Mouse (Mus musculus) lung, embryonic 15.5 days (tissue): ENCODE results near the gene Clmn. TPM values are rescaled to one million over a fixed set of nuclear protein-coding genes. Genes with fewer than 3 reads are reported as not detected.
A peak's percentile ranks its signal among the peaks of the same experiment; 100 is the strongest.

Experiments used
- ATAC-seq: fragments of 200-750 bp; cut with Nextera tagmentation; 2 replicates; pipeline ENCODE4 v1.8.0; 2017; ENCODE audit warnings: moderate number of reproducible peaks, borderline replicate concordance; ENCODE audit not compliant: low FRiP score, low TSS enrichment; ENCODE audit errors: extremely low read depth
- H3K27ac ChIP-seq: fragments of 300-500 bp; sonication (generic); 2 replicates; pipeline ENCODE4 v1.5.1; 2015; ENCODE audit warnings: moderate library complexity, mild to moderate bottlenecking, inconsistent platforms
- H3K27me3 ChIP-seq: fragments of 300-500 bp; sonication (generic); 2 replicates; pipeline ENCODE4 v1.6.1; 2015; ENCODE audit warnings: inconsistent platforms
- H3K36me3 ChIP-seq: fragments of 300-500 bp; sonication (generic); 2 replicates; pipeline ENCODE4 v1.6.1; 2015; ENCODE audit warnings: inconsistent platforms
- H3K4me1 ChIP-seq: fragments of 300-500 bp; sonication (generic); 2 replicates; pipeline ENCODE4 v1.6.1; 2015; ENCODE audit warnings: inconsistent platforms
- H3K4me2 ChIP-seq: fragments of 300-500 bp; sonication (generic); 2 replicates; pipeline ENCODE4 v1.6.1; 2015; ENCODE audit warnings: inconsistent platforms, mild to moderate bottlenecking, moderate library complexity
- H3K4me3 ChIP-seq: fragments of 300-500 bp; sonication (generic); 2 replicates; pipeline ENCODE4 v1.5.1; 2015; ENCODE audit warnings: mild to moderate bottlenecking, inconsistent platforms
- H3K9ac ChIP-seq: fragments of 300-500 bp; sonication (generic); 2 replicates; pipeline ENCODE4 v1.6.1; 2015; ENCODE audit warnings: inconsistent platforms
- H3K9me3 ChIP-seq: fragments of 300-500 bp; sonication (generic); 2 replicates; pipeline ENCODE4 v1.6.1; 2016; ENCODE audit warnings: inconsistent platforms
- WGBS: fragments of 180-500 bp; shearing (Covaris S2); methylation state at CpG from one replicate; pipeline ENCODE4 v1.1.7; 2015; 5-methylcytosine and 5-hydroxymethylcytosine counted together
- polyA plus RNA-seq: library from polyadenylated mRNA; unstranded; fragments of >200 nt; fragmentation: Nextera tagmentation; extraction: Ambion mirVana; gene quantifications from 2 replicates; pipeline ENCODE4 v1.2.1, GENCODE M21; 2015

Clmn gene
- polyA plus RNA-seq, 1 experiment from 2014 or later: 3.2 TPM

DNA sequence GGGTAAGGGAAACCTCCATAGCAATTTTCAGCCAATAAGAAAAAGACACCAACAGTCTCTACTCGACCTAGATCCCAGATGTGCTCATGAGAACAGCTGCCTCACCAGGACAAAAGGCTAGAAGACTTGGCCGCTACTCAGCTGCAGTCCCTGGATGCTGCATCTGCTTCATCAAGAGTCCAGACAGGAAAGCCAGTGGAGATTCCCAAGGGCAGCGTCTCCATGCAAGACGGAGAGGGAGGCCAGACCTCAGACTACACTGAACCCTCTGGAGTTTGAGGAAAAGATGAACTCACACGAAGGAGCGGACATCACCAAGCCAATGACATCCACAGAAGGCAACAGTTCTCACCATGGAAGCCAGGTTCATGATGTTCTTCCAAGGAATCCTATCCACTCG is 99.1 kb downstream of the Clmn start:
- no peaks in the 10 kb centered on the region for H3K9me3 ChIP-seq

DNA sequence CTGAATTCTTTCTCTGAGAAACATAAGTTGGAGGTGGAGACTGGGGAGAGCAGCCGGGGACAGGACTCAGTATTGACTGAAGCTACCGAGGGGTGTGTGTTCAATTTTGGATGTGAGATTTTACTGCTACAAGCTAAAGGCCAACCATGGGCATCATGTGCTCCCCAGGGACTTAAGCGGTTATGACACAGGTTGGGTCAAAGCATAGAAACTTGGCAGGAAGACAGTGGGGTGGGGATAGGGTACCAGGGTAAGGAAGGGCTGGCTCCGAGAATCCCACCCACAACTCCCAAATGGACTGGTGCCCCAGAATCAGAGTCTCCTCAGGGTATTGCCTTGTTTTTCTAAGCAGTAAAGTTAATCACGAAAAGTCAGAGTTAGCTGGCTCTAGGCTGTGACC is 99.8 kb downstream of the Clmn start:
- H3K4me1 ChIP-seq: no peaks in the 10 kb centered on the region
- no peaks in the 10 kb centered on the region for H3K27me3 ChIP-seq
- no peaks in the 10 kb centered on the region for H3K36me3 ChIP-seq
- no peak overlapping the region for H3K4me2 ChIP-seq
- no peak overlapping the region for H3K9ac ChIP-seq
- H3K4me3 ChIP-seq: no peak overlapping the region
- no peaks in the 10 kb centered on the region for H3K9me3 ChIP-seq
- WGBS: 72% methylated on average over 5 of the region's 5 CpGs
- no peak overlapping the region for H3K27ac ChIP-seq
- no peak for ATAC-seq

More for the DNA sequence above, 99.1 kb downstream of the Clmn start:
- Histone ChIP-seq H3K36me3 (no peaks in the 10 kb centered on the region), H3K4me3 (no peak overlapping the region), H3K27me3 (no peaks in the 10 kb centered on the region), H3K4me2 (no peak overlapping the region), H3K27ac (no peak overlapping the region), H3K4me1 (no peaks in the 10 kb centered on the region), H3K9ac (no peak overlapping the region)
- WGBS: 82% methylated on average over 7 of the region's 7 CpGs
- ATAC-seq: no peak

DNA sequence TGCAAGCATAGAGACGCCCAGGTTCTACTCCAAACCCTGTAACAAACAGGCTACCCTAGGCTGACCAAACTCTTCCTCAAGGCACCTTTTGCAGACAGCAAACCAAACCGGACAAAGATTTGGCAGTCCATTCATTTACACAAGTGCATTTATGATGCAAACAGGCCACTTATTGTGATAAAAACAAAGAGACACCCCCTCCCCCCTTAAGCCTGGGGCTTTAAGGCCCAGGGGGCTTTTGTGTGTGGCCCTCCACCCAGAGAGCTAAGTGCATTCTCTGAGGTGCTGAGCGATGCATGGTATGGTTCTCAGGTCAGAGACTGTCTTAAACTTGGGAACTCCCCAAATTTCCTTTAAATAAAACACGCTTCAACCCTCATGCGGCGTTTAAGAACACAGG is 101.0 kb downstream of the Clmn start:
- Histone ChIP-seq H3K9me3 (no peaks in the 10 kb centered on the region), H3K4me3 (no peak overlapping the region), H3K4me2 (no peak overlapping the region), H3K36me3 (no peaks in the 10 kb centered on the region), H3K27me3 (no peaks in the 10 kb centered on the region), H3K4me1 (no peaks in the 10 kb centered on the region), H3K27ac (no peak overlapping the region), H3K9ac (no peak overlapping the region)
- 79% methylated on average over 6 of the region's 6 CpGs for WGBS
- no peak for ATAC-seq

DNA sequence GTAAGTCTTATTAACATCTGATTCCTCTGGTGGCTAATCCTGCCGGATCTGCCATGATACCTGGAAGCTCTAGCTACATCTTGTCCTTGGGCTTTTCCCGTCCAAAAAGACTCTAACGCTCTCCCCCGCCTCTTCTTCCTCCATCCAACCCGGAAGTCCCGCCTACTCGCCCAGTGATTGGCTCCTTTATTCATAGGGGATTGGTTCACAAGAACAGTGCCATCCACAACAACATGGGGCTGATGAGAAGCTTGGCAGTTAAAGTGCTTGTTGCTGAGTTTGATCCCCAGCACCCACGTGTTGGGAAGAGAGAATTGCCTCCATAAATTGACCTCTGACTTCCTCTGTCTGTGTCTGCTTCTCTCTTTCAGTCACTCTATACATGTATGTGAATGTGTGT is 103.5 kb downstream of the Clmn start:
- Histone ChIP-seq H3K27ac (no peak overlapping the region), H3K27me3 (no peaks in the 10 kb centered on the region), H3K9me3 (no peaks in the 10 kb centered on the region), H3K9ac (no peak overlapping the region), H3K36me3 (no peaks in the 10 kb centered on the region), H3K4me3 (no peak overlapping the region), H3K4me2 (no peak overlapping the region), H3K4me1 (no peaks in the 10 kb centered on the region)
- no peak for ATAC-seq
- WGBS: 75% methylated on average over 8 of the region's 8 CpGs

DNA sequence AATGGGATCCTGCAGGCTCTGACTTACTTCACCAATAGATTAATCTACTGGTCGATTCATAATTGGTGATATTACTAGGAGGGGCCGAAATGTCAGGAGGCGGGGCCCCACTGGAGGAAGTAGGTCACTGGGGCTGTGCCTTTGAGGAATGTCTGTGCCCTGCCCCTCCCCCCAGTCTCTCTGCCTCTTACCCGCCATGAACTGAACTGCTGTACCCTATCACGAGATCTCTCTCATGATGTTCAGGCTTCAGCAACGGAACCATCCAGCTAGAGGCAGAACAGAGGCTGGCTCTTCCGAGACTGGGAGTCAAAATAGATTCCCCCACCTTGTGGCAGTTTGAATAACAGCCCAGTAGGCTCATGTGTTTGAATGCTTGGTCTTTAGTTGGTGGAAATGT is 106.8 kb downstream of the Clmn start:
- H3K36me3 ChIP-seq: no peaks in the 10 kb centered on the region
- ATAC-seq: no peak
- no peaks in the 10 kb centered on the region for H3K27me3 ChIP-seq
- no peak overlapping the region for H3K9ac ChIP-seq
- no peaks in the 10 kb centered on the region; the same call in 1 of the 2 replicates for H3K4me1 ChIP-seq
- H3K4me3 ChIP-seq: no peak overlapping the region
- H3K4me2 ChIP-seq: no peak overlapping the region
- no peak overlapping the region for H3K27ac ChIP-seq
- H3K9me3 ChIP-seq: no peaks in the 10 kb centered on the region
- WGBS: 82% methylated on average over 7 of the region's 7 CpGs

DNA sequence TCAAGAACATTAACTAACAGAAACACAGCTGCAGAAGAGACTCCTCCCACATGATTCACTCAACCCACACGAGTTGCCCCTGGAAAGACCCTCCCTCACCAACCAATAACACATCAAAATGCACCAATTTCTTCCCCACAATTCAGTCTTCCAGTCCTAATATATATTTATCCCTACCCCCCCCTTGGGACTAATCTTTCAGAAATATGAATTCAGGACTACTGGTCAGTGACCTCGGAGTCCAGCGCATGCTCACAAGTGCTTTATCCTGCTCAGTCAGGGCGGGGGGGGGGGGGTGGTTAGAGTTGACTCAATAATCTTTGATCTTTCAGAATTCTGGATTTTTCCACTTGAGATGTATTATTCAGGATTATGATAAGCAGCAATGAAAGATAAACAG is 111.2 kb downstream of the Clmn start:
- Histone ChIP-seq H3K4me2 (no peak overlapping the region), H3K36me3 (no peaks in the 10 kb centered on the region), H3K27ac (no peak overlapping the region), H3K9ac (no peak overlapping the region), H3K4me1 (peaks cover 25% of the 10 kb centered on the region), H3K4me3 (no peak overlapping the region), H3K9me3 (no peaks in the 10 kb centered on the region), H3K27me3 (no peaks in the 10 kb centered on the region)
- no peak for ATAC-seq
- 56% methylated on average over 4 of the region's 4 CpGs for WGBS

DNA sequence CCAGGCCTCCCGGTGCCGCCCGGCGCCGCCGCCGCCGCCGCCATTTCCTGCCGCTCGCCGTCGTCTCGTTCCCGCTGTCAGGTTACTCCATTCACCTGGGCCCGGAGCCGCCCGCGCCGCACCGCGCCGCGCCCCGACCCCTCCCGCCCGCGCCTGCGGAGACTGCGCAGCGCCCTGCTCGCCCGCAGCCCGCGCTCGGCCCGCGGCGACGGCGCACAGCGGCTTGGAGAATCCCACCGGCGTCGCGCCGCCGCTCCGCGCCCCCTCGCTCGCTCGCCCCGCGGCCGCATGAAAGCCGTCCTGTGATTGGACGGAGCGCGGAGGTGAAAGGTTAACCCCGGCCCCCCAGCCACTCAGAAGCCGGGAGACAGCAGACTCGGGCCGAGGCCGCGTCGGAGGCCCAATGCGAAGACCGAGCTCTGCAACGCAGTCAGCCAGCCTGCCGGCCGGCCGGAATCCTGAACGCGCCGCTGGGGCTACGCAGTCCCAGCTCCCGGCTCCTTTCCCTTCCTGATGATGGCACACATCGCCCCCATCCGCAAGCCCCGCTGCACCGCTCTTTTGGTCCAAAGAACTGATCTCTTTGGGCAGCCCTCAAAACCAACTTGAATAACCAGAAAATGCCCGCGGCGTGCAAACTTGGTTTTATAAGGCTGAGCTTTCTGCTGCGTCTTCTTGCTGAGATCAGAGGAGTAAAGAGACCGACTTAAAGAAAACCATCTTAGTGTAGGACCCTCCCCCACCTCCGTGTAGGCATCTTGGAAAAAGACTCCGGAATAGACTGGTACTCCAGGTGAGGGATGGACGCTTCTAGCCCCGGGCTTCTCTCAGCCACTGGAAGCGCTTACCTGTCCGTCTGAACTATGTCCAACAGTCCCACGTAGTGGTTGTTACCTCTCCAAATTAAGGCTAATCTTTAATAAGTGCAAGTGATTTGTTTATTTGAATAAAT is 112.8 kb downstream of the Clmn start, which contains the start of gene Dicer1:
Dicer1 (minus strand) TSS at position 139 of the 952 bp plus-strand sequence.
- peak; percentile 94 for ATAC-seq
- under 1% methylated on average over 84 of the region's 94 CpGs for WGBS
- Histone ChIP-seq H3K27me3 (no peaks in the 10 kb centered on the region), H3K9ac (peak within 1 kb of the TSS; percentile 95), H3K4me1 (peaks cover 30% of the 10 kb centered on the region), H3K9me3 (no peaks in the 10 kb centered on the region), H3K4me2 (peak within 1 kb of the TSS; percentile 88), H3K4me3 (peak within 1 kb of the TSS; percentile 91), H3K36me3 (no peaks in the 10 kb centered on the region), H3K27ac (peak within 1 kb of the TSS; percentile 94)

DNA sequence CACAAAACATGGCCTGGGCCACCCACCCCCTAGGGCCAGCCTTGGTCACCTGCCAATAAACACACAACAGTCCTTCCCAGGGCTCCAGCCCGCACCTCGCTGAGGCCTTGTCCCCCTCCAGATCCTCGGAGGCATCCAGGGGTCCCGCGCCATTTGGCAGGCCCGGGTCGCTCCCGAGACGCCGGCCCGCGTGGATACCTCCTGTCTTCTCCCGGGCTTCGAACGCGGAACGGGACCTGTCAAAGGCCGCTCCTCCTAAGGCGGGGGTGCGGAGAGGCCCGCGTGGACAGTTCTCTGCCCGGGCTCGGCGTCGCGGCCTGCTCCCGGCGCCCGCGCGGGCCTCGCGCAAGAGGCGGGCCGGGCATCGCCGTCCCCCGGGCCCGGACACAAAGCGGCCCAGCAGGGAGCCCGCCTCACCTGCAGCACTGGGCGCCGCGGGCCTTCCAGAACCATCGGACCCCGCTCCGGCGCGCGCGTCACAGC is 113.5 kb downstream of the Clmn start:
- Histone ChIP-seq H3K36me3 (no peaks in the 10 kb centered on the region), H3K4me3 (peak overlapping the region; percentile 91), H3K27ac (peak overlapping the region; percentile 94), H3K27me3 (no peaks in the 10 kb centered on the region), H3K9ac (peak overlapping the region; percentile 95), H3K9me3 (no peaks in the 10 kb centered on the region), H3K4me1 (peaks cover 30% of the 10 kb centered on the region), H3K4me2 (peak overlapping the region; percentile 88)
- WGBS: under 1% methylated on average over 52 of the region's 52 CpGs
- ATAC-seq: peak; percentile 50

DNA sequence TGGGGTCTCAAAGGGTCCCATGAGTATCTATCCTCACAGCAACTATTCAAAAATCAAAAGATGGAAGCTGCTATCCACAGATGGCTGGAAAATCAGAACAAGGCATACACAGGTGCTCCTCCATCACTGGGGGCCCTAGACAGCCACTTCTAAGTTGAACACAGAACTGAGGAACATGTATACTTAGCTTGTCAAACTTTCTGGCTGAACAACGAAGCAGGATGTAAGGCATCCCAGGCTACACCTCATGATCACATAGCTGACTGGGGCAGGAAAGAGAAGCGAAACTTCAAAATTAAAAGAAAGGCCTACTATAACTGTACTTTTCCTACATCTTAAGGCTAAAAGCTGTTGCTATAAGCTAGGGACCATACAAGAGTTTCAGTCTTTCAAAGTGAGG is 115.9 kb downstream of the Clmn start:
- Histone ChIP-seq H3K4me1 (peaks cover 34% of the 10 kb centered on the region), H3K9me3 (no peaks in the 10 kb centered on the region), H3K4me2 (no peak overlapping the region), H3K9ac (no peak overlapping the region), H3K27ac (no peak overlapping the region), H3K27me3 (no peaks in the 10 kb centered on the region), H3K36me3 (no peaks in the 10 kb centered on the region), H3K4me3 (no peak overlapping the region)
- 71% methylated on average over 2 of the region's 2 CpGs for WGBS
- no peak for ATAC-seq

DNA sequence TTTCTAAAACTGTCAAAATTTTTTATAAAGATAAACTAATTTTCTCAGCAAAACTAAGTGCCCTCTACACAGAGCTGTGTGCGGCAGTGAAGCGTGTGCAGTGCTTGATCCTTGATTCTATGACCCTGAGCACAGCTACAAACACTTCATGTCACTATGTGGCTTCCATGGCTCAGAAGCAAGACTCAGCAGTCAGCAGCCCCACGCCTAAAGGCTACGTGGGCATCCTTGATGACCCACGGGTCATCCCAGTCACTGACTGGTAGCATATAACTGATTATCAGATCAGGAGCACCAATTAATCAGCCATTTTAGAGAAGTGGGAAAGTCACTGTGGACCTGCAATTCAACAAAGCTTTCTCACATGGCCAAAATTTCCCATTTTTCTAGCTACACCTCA is 117.6 kb downstream of the Clmn start:
- Histone ChIP-seq H3K4me2 (no peak overlapping the region), H3K27me3 (no peaks in the 10 kb centered on the region), H3K36me3 (no peaks in the 10 kb centered on the region), H3K9ac (no peak overlapping the region), H3K4me1 (peaks cover 34% of the 10 kb centered on the region), H3K9me3 (no peaks in the 10 kb centered on the region), H3K27ac (no peak overlapping the region), H3K4me3 (no peak overlapping the region)
- 76% methylated on average over 5 of the region's 5 CpGs for WGBS
- ATAC-seq: no peak

DNA sequence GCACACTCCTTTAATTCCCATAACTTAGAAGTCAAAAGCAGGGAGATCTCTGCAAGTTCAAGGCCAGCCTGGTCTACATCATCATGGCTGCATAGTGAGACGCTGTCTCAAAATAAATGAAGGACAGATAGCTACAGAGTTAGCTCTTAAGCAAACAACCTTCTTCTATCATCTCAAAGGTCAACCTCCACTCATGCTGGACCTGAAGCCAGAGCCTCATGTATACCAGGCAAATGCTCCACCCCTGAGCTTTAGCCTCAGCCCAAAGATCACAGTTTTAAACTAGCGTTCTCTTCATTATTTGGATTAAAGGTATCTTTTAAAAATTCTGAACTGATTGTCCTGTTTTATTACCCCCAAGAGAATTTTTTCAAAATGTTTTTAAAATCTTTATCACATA is 118.3 kb downstream of the Clmn start:
- Histone ChIP-seq H3K4me1 (peaks cover 37% of the 10 kb centered on the region), H3K36me3 (no peaks in the 10 kb centered on the region)
- 88% methylated on average over 2 of the region's 2 CpGs for WGBS

DNA sequence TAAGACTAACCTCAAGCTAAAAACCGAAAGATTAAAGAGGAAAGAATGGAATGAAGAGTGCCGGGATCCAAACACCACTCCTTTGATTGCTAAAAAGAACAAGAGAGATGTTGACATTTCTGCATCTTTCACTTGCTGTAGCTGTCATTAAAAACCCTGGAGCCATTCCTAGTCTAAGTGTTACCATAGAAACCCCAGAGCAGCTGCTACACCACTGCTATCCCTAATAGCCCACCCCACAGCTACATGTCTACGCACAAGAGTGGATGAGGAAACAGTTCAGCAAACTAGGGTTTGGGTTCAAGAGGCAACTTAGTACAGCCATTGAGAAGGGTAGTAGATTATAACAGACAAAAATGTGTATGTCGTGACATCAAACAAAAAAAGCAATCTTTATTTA is 121.2 kb downstream of the Clmn start:
- peaks cover 20% of the 10 kb centered on the region for H3K4me1 ChIP-seq
- H3K4me3 ChIP-seq: no peak overlapping the region
- WGBS: 50% methylated on average over 4 of the region's 4 CpGs
- H3K36me3 ChIP-seq: no peaks in the 10 kb centered on the region
- no peaks in the 10 kb centered on the region for H3K9me3 ChIP-seq
- no peak overlapping the region for H3K27ac ChIP-seq
- no peak for ATAC-seq
- no peak overlapping the region for H3K9ac ChIP-seq
- H3K4me2 ChIP-seq: no peak overlapping the region
- H3K27me3 ChIP-seq: no peaks in the 10 kb centered on the region

More for the DNA sequence above, 118.3 kb downstream of the Clmn start:
- H3K9ac ChIP-seq: no peak overlapping the region
- no peak overlapping the region for H3K4me3 ChIP-seq
- no peaks in the 10 kb centered on the region for H3K27me3 ChIP-seq
- H3K4me2 ChIP-seq: no peak overlapping the region
- no peak for ATAC-seq
- H3K9me3 ChIP-seq: no peaks in the 10 kb centered on the region
- no peak overlapping the region for H3K27ac ChIP-seq
